Mouse (Mus musculus) G1E (cell line): ENCODE measurements at regions not wholly inside any gene's neighbourhood (a gene's known extent, or its start where the extent isn't known, plus 50 kb on each side); places are given as distances from the start of the nearest gene placed in this dataset.

Experiments
- CTCF ChIP-seq: IDR thresholded peaks from 2 replicates; pipeline ENCODE4 v1.5.1; 2012; ENCODE audit warnings: low read depth, low read length, inconsistent platforms, mixed read lengths
- POLR2AphosphoS5 ChIP-seq: IDR thresholded peaks from 2 replicates; pipeline ENCODE4 v1.6.1; 2012; ENCODE audit warnings: low read depth, low read length, inconsistent platforms; ENCODE audit not compliant: insufficient replicate concordance

DNA sequence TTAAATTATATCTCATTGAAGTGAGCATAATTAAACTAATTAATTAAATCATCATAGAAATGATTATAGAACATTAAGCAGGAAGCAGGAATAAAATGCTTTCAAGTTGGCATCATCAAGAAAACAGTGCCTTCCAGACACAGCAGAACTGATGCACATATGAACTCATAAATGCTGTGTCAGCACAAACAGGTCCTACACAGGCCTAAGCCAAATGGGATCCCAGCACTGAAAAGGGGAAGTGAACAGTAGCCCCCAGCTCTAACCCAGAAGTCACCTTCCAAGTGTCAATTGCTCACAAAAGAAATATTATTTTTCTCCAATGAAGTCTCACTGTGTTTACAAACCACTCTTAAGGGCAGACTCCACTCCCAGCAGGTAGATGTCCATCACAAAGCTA, 93.0 kb upstream of the Chmp2b start:
- TF ChIP-seq CTCF (no peak), POLR2AphosphoS5 (no peak)
